Mouse (Mus musculus) cerebellum, adult 2 months (tissue): Measurements from ENCODE around the gene Rft1. TPM values are rescaled to one million over a fixed set of nuclear protein-coding genes. Genes with fewer than 3 reads are reported as not detected.

Source experiments
- DNase-seq, 2 experiments: peaks; one replicate each; pipeline ENCODE4 v3.0.0; 2021
- H3K27ac ChIP-seq: fragments of 200-500 bp; 2 replicates; pipeline ENCODE4 v1.5.1; 2012; ENCODE audit warnings: low read length, control low read depth, inconsistent platforms; ENCODE audit not compliant: insufficient read depth
- H3K27me3 ChIP-seq: fragments of 200-500 bp; 2 replicates; pipeline ENCODE4 v1.6.1; 2012; ENCODE audit warnings: inconsistent platforms, mild to moderate bottlenecking, low read length, moderate library complexity; ENCODE audit not compliant: control insufficient read depth, insufficient read depth
- H3K4me1 ChIP-seq: fragments of 200-500 bp; 2 replicates; pipeline ENCODE4 v1.6.1; 2011; ENCODE audit warnings: low read length; ENCODE audit not compliant: control insufficient read depth, insufficient read depth
- H3K4me3 ChIP-seq: fragments of 200-500 bp; replicated peaks from 2 replicates; pipeline ENCODE3; 2011; ENCODE audit warnings: mild to moderate bottlenecking, low read depth, low read length, control low read depth; ENCODE audit not compliant: insufficient read depth
- CTCF ChIP-seq: fragments of 200-500 bp; IDR thresholded peaks from 2 replicates; pipeline ENCODE4 v1.5.1; 2011; ENCODE audit warnings: low read depth, mild to moderate bottlenecking, control low read depth, low read length, moderate library complexity, borderline replicate concordance; ENCODE audit not compliant: insufficient read depth
- POLR2A ChIP-seq: fragments of 200-500 bp; IDR thresholded peaks from 2 replicates; pipeline ENCODE4 v1.6.1; 2011; ENCODE audit warnings: low read length, control low read depth, borderline replicate concordance; ENCODE audit not compliant: insufficient read depth
- WGBS: fragments of 180-500 bp; shearing (Covaris S2); methylation state at CpG from one replicate; pipeline ENCODE4 v1.1.7; 2018; 5-methylcytosine and 5-hydroxymethylcytosine counted together
- polyA plus RNA-seq: library from polyadenylated mRNA; depleted of rRNA; stranded (reverse); fragments of >200 nt; gene quantifications from 2 replicates; pipeline ENCODE4 v1.2.3, GENCODE M21; 2012

Rft1 gene
- polyA plus RNA-seq, 1 experiment, result 12.4 TPM

GRCm38 (mm10) chr14:30694786-30695185, 40.6 kb downstream of the Rft1 start:
- H3K4me3 ChIP-seq, result no peak overlapping the region
- no peak overlapping the region for H3K27ac ChIP-seq
- TF ChIP-seq CTCF, result no peak
- no peak for TF ChIP-seq POLR2A
- H3K27me3 ChIP-seq, result no peaks in the 10 kb centered on the region
- WGBS, result 85% methylated on average over 2 of the region's 2 CpGs
- DNase-seq, result no peak
- peaks cover 18% of the 10 kb centered on the region for H3K4me1 ChIP-seq

DNA sequence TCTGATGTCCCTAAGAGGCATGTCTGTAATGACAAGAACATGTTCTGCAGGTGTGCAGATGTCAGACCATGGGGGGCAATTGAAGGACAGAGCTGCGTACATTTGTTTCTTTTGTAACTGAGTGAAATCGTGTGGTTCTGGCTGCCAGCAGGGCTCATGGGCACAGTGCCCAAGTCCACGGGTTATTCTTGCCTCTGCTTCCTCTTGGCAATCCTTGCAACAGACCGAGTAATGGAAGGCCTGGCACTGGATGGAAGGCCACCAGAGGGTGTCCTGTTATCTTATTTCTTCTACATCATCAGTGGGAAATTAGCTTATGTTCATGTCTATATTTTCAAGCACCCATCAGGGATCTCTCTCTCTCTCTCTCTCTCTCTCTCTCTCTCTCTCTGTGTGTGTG, 41.4 kb downstream of the Rft1 start:
- Histone ChIP-seq H3K4me3 (peak overlapping the region; percentile 4), H3K4me1 (peaks cover 18% of the 10 kb centered on the region), H3K27me3 (no peaks in the 10 kb centered on the region), H3K27ac (no peak overlapping the region)
- WGBS, result under 1% methylated on average over 4 of the region's 4 CpGs
- peak; percentile 83 to 87 for DNase-seq
- TF ChIP-seq CTCF (peak; percentile 44; the same call in 1 of the 2 replicates), POLR2A (no peak)

DNA sequence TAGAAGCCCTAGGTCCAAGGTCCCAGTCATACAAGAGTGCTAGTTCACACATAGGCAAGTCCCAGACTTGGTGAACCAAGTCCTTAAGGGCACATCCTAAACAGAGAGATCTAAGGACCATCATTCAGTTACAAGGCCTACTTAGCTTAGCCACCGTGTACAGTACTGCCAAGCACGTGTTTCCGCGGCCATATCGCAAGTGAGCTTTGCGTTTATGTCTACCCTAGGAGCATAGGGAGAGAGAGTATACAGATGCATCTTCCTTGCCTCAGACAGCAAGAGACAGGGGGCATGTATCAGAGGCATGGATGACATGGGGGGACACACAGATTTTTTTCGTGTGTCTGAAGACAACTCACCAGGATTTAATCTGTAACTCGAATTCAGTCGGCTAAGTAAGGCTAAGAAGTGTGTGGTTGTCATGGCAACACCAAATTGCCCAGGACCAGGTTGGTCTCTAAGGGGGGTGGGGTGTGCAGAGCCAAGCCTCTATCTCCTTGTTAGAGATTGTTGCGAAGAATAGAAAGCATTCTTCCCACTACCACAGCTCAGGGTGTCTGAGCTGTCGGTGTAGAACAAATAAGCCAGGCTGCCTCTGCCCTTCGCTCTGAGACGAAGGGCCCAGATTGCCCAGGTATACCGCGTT, 43.4 kb downstream of the Rft1 start:
- WGBS, result 89% methylated on average over 15 of the region's 15 CpGs
- Histone ChIP-seq H3K4me3 (no peak overlapping the region), H3K27ac (no peak overlapping the region), H3K27me3 (no peaks in the 10 kb centered on the region), H3K4me1 (peaks cover 18% of the 10 kb centered on the region)
- no peak for TF ChIP-seq CTCF
- no peak for TF ChIP-seq POLR2A
- DNase-seq, result no peak

GRCm38 (mm10) chr14:30699656-30700055, 45.5 kb downstream of the Rft1 start:
- WGBS, result 52% methylated on average over 8 of the region's 8 CpGs
- Histone ChIP-seq H3K27me3 (no peaks in the 10 kb centered on the region), H3K27ac (no peak overlapping the region), H3K4me1 (peaks cover 16% of the 10 kb centered on the region), H3K4me3 (no peak overlapping the region)
- no peak for TF ChIP-seq POLR2A
- TF ChIP-seq CTCF, result peak; percentile 62
- peak; percentile 31 to 47 for DNase-seq

DNA sequence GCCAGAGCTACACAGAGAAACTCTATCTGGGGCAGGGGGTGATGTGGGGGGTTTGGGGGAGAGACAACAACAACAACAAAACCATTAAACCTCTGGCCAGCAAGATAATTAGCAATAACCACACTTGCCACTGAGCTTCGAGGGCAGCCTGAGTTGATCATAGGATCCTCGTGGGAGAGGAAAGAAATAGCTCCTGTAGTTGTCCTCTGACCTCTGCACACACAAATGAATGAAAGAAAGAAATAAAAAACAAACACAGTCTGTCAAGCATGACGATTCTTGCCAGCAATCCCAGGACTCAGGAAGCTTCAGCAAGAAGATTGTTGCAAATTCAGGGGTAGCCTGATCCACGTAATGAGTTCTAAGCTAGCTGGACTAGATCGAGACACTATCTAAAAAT, 48.4 kb downstream of the Rft1 start:
- H3K4me1 ChIP-seq, result no peaks in the 10 kb centered on the region
- 63% methylated on average over 5 of the region's 5 CpGs for WGBS
- H3K27ac ChIP-seq, result no peak overlapping the region
- no peak for DNase-seq
- H3K4me3 ChIP-seq, result no peak overlapping the region
- H3K27me3 ChIP-seq, result no peaks in the 10 kb centered on the region
- TF ChIP-seq POLR2A, result no peak
- no peak for TF ChIP-seq CTCF

- 84% methylated on average over 5 of the region's 5 CpGs for WGBS
- Histone ChIP-seq H3K4me1 (no peaks in the 10 kb centered on the region), H3K4me3 (no peak overlapping the region), H3K27ac (no peak overlapping the region), H3K27me3 (no peaks in the 10 kb centered on the region)
- DNase-seq, result no peak
- TF ChIP-seq POLR2A (no peak), CTCF (no peak)
Observed at GRCm38 (mm10) chr14:30703079-30703478, 48.9 kb downstream of the Rft1 start.

DNA sequence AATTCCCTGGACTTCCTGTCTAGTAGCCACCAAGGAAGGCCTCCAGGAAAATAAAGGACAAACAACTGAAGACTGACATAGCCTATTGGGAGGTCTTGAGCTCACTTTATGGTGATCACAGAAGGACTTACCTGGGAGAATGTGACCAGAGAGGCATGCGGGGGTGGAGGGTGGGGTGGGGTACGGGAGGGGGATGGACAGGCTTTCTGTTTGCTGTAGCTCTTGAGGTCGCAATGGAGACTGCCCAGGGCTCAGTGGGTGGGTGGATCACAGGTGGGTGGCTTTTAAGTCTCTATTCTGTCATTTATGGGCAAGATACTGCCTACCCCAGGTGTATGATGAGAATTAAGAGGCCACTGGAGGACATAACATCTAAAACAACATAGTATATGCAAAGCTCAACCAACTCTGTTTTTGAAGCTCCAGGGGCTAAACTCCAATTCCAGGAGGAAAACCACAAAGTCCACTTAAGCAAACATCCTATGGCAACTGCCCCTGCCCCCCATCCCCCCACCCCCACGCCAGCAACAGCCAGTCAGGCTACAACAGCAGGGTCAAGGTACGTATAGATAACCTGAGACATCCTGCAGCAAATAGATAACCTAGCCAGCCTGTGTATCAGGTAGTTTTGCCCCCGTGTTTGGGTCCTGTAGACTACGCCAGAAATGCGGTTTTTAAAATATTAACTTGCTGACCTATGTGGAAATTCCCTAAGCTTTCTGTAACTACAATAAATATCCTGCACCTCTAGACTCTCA, 50.1 kb downstream of the Rft1 start:
- DNase-seq, result no peak
- Histone ChIP-seq H3K27me3 (no peaks in the 10 kb centered on the region), H3K4me1 (no peaks in the 10 kb centered on the region), H3K4me3 (no peak overlapping the region), H3K27ac (no peak overlapping the region)
- TF ChIP-seq POLR2A (no peak), CTCF (no peak)
- WGBS, result 87% methylated on average over 8 of the region's 8 CpGs

DNA sequence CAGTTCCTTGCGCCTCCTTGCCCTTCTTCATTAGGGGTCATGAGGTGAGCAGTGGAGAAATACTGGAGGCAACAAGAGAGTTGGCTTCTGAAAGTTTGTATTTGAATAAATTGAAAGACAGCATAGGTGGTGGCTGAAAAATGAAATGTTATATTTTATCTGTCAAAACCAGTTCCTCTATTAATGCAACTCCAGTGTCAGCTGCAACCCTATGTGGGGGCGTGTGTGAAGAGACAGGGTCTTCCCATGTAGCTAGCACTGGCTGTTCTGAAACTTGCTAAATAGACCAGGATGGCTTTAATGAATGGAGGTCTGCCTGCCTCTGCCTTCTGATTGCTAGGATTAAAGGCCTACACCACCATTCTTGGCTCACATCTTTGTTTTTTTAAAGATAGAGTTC, 57.7 kb downstream of the Rft1 start:
- Histone ChIP-seq H3K27me3 (no peaks in the 10 kb centered on the region), H3K4me3 (no peak overlapping the region), H3K4me1 (no peaks in the 10 kb centered on the region), H3K27ac (no peak overlapping the region)
- no peak for DNase-seq
- 95% methylated on average over 2 of the region's 2 CpGs for WGBS
- TF ChIP-seq CTCF, result no peak
